Mouse (Mus musculus): ENCODE results near the gene Npr1. TPM values are rescaled to one million over a fixed set of nuclear protein-coding genes. Genes with fewer than 3 reads are reported as not detected.

Gene Npr1
- polyA plus RNA-seq, 1 experiment from 2014 or later: 3.5 TPM

DNA sequence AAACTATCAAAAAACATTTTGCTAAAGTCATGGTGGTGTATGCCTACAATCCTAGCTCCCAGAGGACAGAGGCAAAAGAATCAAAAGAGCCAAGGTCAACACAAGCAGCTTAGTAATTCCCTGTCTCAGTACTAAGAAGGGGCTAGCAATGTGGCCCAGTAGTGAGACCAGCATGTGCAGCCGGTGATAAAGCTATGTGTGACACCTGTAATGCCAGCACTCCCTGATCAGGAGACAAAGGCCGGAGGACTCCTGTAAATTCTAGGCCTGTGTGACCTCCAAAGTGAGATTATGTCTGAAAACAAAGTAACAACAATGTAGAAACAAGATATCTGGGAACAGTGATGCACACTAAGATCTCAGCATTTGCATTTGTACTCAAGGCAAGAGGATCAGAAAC lies 40.2 kb downstream of the Npr1 start:
- H3K4me3 ChIP-seq: no peak overlapping the region
- peaks cover 73% of the 10 kb centered on the region for H3K36me3 ChIP-seq
- peaks cover 19% of the 10 kb centered on the region for H3K4me1 ChIP-seq
- WGBS: 90% methylated on average over 2 of the region's 2 CpGs
- H3K27ac ChIP-seq: no peak overlapping the region
- no peaks in the 10 kb centered on the region for H3K27me3 ChIP-seq (ENCODE audit: low read depth, poor library complexity, severe bottlenecking)
- H3K9me3 ChIP-seq (replicated peaks): no peaks in the 10 kb centered on the region
- no peak for DNase-seq (ENCODE audit: low spot score)

DNA sequence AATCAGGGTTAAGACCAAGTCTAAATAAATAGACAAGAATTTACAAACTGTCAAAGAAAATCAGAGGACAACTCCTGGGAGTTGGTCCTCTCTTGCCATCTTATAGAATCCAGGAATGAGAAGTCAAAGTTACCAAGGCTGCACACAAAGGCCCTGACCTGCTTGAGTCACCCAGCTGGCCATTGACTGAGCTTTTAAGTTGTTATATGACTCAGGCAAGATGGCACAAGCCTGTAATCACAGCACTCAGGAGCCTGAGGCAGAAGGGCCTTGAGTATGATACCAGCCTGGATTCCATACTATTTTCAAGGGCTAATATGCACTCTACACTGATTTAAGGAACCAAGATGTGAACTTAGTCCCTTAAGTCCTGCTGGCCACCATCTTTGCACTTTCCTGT lies 42.1 kb downstream of the Npr1 start:
- Histone ChIP-seq H3K9me3 (replicated peaks) (no peaks in the 10 kb centered on the region), H3K4me1 (peaks cover 18% of the 10 kb centered on the region), H3K4me3 (no peak overlapping the region), H3K27me3 (ENCODE audit: low read depth, poor library complexity, severe bottlenecking) (no peaks in the 10 kb centered on the region), H3K36me3 (peaks cover 77% of the 10 kb centered on the region), H3K27ac (no peak overlapping the region)
- no peak for DNase-seq (ENCODE audit: low spot score)

GRCm38 (mm10) chr3:90420696-90421095 lies 45.0 kb downstream of the Npr1 start:
- 93% methylated on average over 6 of the region's 6 CpGs for WGBS
- peaks cover 93% of the 10 kb centered on the region for H3K36me3 ChIP-seq
- no peaks in the 10 kb centered on the region for H3K9me3 ChIP-seq (replicated peaks)

GRCm38 (mm10) chr3:90413011-90413396 lies 52.7 kb downstream of the Npr1 start:
- Histone ChIP-seq H3K4me1 (no peaks in the 10 kb centered on the region), H3K36me3 (peaks cover 99% of the 10 kb centered on the region), H3K9me3 (replicated peaks) (no peaks in the 10 kb centered on the region), H3K27me3 (ENCODE audit: low read depth, poor library complexity, severe bottlenecking) (no peaks in the 10 kb centered on the region), H3K4me3 (no peak overlapping the region), H3K27ac (no peak overlapping the region)
- no peak for DNase-seq (ENCODE audit: low spot score)
- WGBS: 62% methylated on average over 3 of the region's 3 CpGs

More at GRCm38 (mm10) chr3:90420696-90421095, 45.0 kb downstream of the Npr1 start:
- Histone ChIP-seq H3K4me3 (no peak overlapping the region), H3K27me3 (ENCODE audit: low read depth, poor library complexity, severe bottlenecking) (no peaks in the 10 kb centered on the region), H3K27ac (no peak overlapping the region), H3K4me1 (no peaks in the 10 kb centered on the region)
- no peak for DNase-seq (ENCODE audit: low spot score)

GRCm38 (mm10) chr3:90412312-90413010 lies 53.2 kb downstream of the Npr1 start:
- Histone ChIP-seq H3K9me3 (replicated peaks) (no peaks in the 10 kb centered on the region), H3K4me1 (no peaks in the 10 kb centered on the region), H3K27ac (no peak overlapping the region), H3K27me3 (ENCODE audit: low read depth, poor library complexity, severe bottlenecking) (no peaks in the 10 kb centered on the region), H3K36me3 (peaks cover 99% of the 10 kb centered on the region), H3K4me3 (no peak overlapping the region)
- 55% methylated on average over 5 of the region's 5 CpGs for WGBS
- peak; percentile 79 for DNase-seq (ENCODE audit: low spot score)

DNA sequence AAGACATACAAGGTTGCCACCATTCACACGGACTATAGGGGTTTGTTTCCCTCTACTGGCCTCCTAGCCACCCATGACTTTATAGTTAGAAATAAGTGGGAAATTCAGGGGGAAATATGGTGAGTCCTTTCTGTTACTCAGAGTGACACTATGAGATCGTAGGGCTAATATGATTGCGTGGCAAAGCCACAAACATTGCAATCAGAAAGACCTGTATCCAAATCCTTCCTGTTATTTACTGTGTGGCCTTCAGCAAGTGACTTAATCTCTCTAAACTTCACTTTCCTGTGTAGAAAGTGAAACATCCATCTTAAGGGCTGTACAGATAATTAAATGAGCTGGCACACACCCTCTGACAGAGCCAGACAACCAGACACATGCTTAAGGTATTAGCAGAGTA lies 56.9 kb downstream of the Npr1 start:
- peaks cover 99% of the 10 kb centered on the region for H3K36me3 ChIP-seq
- WGBS: 94% methylated on average over 3 of the region's 3 CpGs
- no peaks in the 10 kb centered on the region for H3K27me3 ChIP-seq (ENCODE audit: low read depth, poor library complexity, severe bottlenecking)
- H3K4me3 ChIP-seq: no peak overlapping the region
- no peaks in the 10 kb centered on the region for H3K9me3 ChIP-seq (replicated peaks)
- no peak for DNase-seq (ENCODE audit: low spot score)
- H3K27ac ChIP-seq: no peak overlapping the region
- H3K4me1 ChIP-seq: no peaks in the 10 kb centered on the region

GRCm38 (mm10) chr3:90406414-90406813 lies 59.3 kb downstream of the Npr1 start:
- Histone ChIP-seq H3K36me3 (peaks cover 100% of the 10 kb centered on the region), H3K27ac (no peak overlapping the region), H3K4me1 (no peaks in the 10 kb centered on the region), H3K27me3 (ENCODE audit: low read depth, poor library complexity, severe bottlenecking) (no peaks in the 10 kb centered on the region), H3K4me3 (no peak overlapping the region), H3K9me3 (replicated peaks) (no peaks in the 10 kb centered on the region)
- no peak for DNase-seq (ENCODE audit: low spot score)
- 97% methylated on average over 5 of the region's 5 CpGs for WGBS

GRCm38 (mm10) chr3:90404609-90405008 lies 61.1 kb downstream of the Npr1 start:
- Histone ChIP-seq H3K36me3 (peaks cover 100% of the 10 kb centered on the region), H3K4me1 (no peaks in the 10 kb centered on the region), H3K27ac (no peak overlapping the region), H3K27me3 (ENCODE audit: low read depth, poor library complexity, severe bottlenecking) (no peaks in the 10 kb centered on the region), H3K4me3 (no peak overlapping the region), H3K9me3 (replicated peaks) (no peaks in the 10 kb centered on the region)
- DNase-seq (ENCODE audit: low spot score): no peak
- 77% methylated on average over 4 of the region's 4 CpGs for WGBS

- Histone ChIP-seq H3K36me3 (peaks cover 100% of the 10 kb centered on the region), H3K4me1 (no peaks in the 10 kb centered on the region), H3K27me3 (ENCODE audit: low read depth, poor library complexity, severe bottlenecking) (no peaks in the 10 kb centered on the region), H3K9me3 (replicated peaks) (no peaks in the 10 kb centered on the region), H3K4me3 (no peak overlapping the region), H3K27ac (no peak overlapping the region)
- DNase-seq (ENCODE audit: low spot score): no peak
- 94% methylated on average over 3 of the region's 3 CpGs for WGBS
Observed at GRCm38 (mm10) chr3:90404121-90404520, 61.5 kb downstream of the Npr1 start.

DNA sequence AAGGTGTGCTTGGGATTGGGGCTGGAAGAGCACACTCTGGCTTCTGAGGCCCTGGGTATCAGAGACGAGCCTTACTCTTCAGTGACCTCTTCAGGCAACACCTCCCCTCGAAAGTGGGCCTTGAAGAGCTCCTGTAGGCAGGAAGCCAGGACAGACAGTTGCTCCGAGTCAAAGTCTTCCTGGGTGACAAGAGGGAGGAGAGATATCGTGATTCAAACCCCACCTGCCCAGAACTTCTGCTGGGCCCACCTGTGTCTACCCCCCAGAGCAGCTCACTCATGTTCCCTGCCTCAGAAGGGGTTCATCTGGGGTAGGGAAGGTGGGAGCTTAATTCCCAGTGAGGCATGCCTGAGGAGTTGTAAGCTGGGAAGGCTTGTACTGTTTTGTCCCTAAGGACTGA lies 64.7 kb downstream of the Npr1 start:
- 84% methylated on average over 4 of the region's 4 CpGs for WGBS
- no peak overlapping the region for H3K4me3 ChIP-seq
- DNase-seq (ENCODE audit: low spot score): no peak
- peaks cover 99% of the 10 kb centered on the region for H3K36me3 ChIP-seq
- no peaks in the 10 kb centered on the region for H3K4me1 ChIP-seq
- no peaks in the 10 kb centered on the region for H3K9me3 ChIP-seq (replicated peaks)
- H3K27ac ChIP-seq: no peak overlapping the region
- no peaks in the 10 kb centered on the region for H3K27me3 ChIP-seq (ENCODE audit: low read depth, poor library complexity, severe bottlenecking)

Other genes starting within 250 kb of the Npr1 start
- 71.4 and 73.5 TPM in 2 replicates for gene Jtb, start 234.3 kb downstream of the Npr1 start, polyA plus RNA-seq (2016; fragmentation: Nextera tagmentation; extraction: Ambion mirVana)
- 4.0 and 8.9 TPM in 2 replicates for gene Creb3l4, start 222.4 kb downstream of the Npr1 start, polyA plus RNA-seq (2016; fragmentation: Nextera tagmentation; extraction: Ambion mirVana)
- gene Slc39a1, start 217.7 kb downstream of the Npr1 start, polyA plus RNA-seq (2016; fragmentation: Nextera tagmentation; extraction: Ambion mirVana): 55.6 and 60.1 TPM in 2 replicates
- 26.5 and 31.6 TPM in 2 replicates for gene Crtc2, start 211.7 kb downstream of the Npr1 start, polyA plus RNA-seq (2016; fragmentation: Nextera tagmentation; extraction: Ambion mirVana)
- 3.4 and 5.1 TPM in 2 replicates for gene Dennd4b, start 200.7 kb downstream of the Npr1 start, polyA plus RNA-seq (2016; fragmentation: Nextera tagmentation; extraction: Ambion mirVana)
- gene Gatad2b, start 172.7 kb downstream of the Npr1 start, polyA plus RNA-seq (2016; fragmentation: Nextera tagmentation; extraction: Ambion mirVana): 14.3 and 15.6 TPM in 2 replicates
- 37.4 and 41.9 TPM in 2 replicates for gene Slc27a3, start 75.9 kb downstream of the Npr1 start, polyA plus RNA-seq (2016; fragmentation: Nextera tagmentation; extraction: Ambion mirVana)
- 53.3 and 53.5 TPM in 2 replicates for gene Ints3, start 32.2 kb downstream of the Npr1 start, polyA plus RNA-seq (2016; fragmentation: Nextera tagmentation; extraction: Ambion mirVana)
- gene Ilf2, start 10.3 kb upstream of the Npr1 start, polyA plus RNA-seq (2016; fragmentation: Nextera tagmentation; extraction: Ambion mirVana): 374 and 379 TPM in 2 replicates
- gene Snapin, start 25.2 kb upstream of the Npr1 start, polyA plus RNA-seq (2016; fragmentation: Nextera tagmentation; extraction: Ambion mirVana): 49.1 and 60.3 TPM in 2 replicates
- 175 and 194 TPM in 2 replicates for gene Chtop, start 43.6 kb upstream of the Npr1 start, polyA plus RNA-seq (2016; fragmentation: Nextera tagmentation; extraction: Ambion mirVana)
- 4.6 and 5.3 TPM in 2 replicates for gene S100a1, start 48.5 kb upstream of the Npr1 start, polyA plus RNA-seq (2016; fragmentation: Nextera tagmentation; extraction: Ambion mirVana)
- 8.5 and 10.3 TPM in 2 replicates for gene S100a13, start 48.6 kb upstream of the Npr1 start, polyA plus RNA-seq (2016; fragmentation: Nextera tagmentation; extraction: Ambion mirVana)
- 0.30 TPM in 1 of 2 replicates, not detected in the other for gene S100a14, start 61.0 kb upstream of the Npr1 start, polyA plus RNA-seq (2016; fragmentation: Nextera tagmentation; extraction: Ambion mirVana)
- gene S100a16, start 71.4 kb upstream of the Npr1 start, polyA plus RNA-seq (2016; fragmentation: Nextera tagmentation; extraction: Ambion mirVana): 40.1 and 40.8 TPM in 2 replicates
- gene S100a3, start 94.7 kb upstream of the Npr1 start, polyA plus RNA-seq (2016; fragmentation: Nextera tagmentation; extraction: Ambion mirVana): 0.98 TPM in 1 of 2 replicates, not detected in the other
- gene S100a2, start 124.4 kb upstream of the Npr1 start, polyA plus RNA-seq (2016; fragmentation: Nextera tagmentation; extraction: Ambion mirVana): not detected in 2 replicates
- gene Gm42674, start 136.0 kb upstream of the Npr1 start, polyA plus RNA-seq (2016; fragmentation: Nextera tagmentation; extraction: Ambion mirVana): not detected in 2 replicates
- gene S100a4, start 137.9 kb upstream of the Npr1 start, polyA plus RNA-seq (2016; fragmentation: Nextera tagmentation; extraction: Ambion mirVana): 0.34 and 0.64 TPM in 2 replicates
- not detected in 2 replicates for gene S100a5, start 142.7 kb upstream of the Npr1 start, polyA plus RNA-seq (2016; fragmentation: Nextera tagmentation; extraction: Ambion mirVana)
- gene S100a6, start 147.0 kb upstream of the Npr1 start, polyA plus RNA-seq (2016; fragmentation: Nextera tagmentation; extraction: Ambion mirVana): 11.4 and 11.6 TPM in 2 replicates
- not detected in 2 replicates for gene S100a7a, start 188.2 kb upstream of the Npr1 start, polyA plus RNA-seq (2016; fragmentation: Nextera tagmentation; extraction: Ambion mirVana)
- 1.2 TPM in 1 of 2 replicates, not detected in the other for gene S100a8, start 203.1 kb upstream of the Npr1 start, polyA plus RNA-seq (2016; fragmentation: Nextera tagmentation; extraction: Ambion mirVana)
- 0.73 TPM in 1 of 2 replicates, not detected in the other for gene S100a9, start 229.9 kb upstream of the Npr1 start, polyA plus RNA-seq (2016; fragmentation: Nextera tagmentation; extraction: Ambion mirVana)